Mouse (Mus musculus) T-helper 2 cell (primary cell): ENCODE measurements around the gene Obp2b.

Experiments
- in situ Hi-C: fragments of 300-600 bp; cut with MboI, MseI; formaldehyde crosslinking; loops from one replicate; pipeline ENCODE4 v1.15.1; 2025; ENCODE audit warnings: high pct_unique_total_duplicates

Obp2b gene

DNA sequence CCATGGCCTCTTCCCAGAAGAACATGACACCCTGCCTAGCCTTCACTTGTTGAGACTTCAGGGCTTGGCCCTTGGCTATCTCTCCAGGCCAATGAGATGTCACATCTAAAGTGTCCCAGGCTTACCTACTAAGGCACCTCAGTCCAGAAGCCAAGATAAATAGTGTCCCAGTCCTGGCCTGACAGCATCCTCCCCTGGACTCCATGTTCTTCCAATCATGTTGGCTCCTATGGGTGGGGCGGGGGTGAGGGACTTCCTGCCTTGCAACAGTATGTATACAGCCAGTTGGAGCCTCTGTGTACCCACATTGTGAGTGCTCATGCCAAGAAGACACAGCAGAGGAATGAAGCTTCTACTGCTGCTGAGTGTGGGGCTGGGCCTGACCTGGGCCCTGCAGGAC lies 39.9 kb downstream of the Obp2b start, which contains the start of gene Lcn11:
TSS of gene Lcn11 (plus strand) at position 301 of the 400 bp plus-strand sequence.
- in situ Hi-C loops = no loop called here

DNA sequence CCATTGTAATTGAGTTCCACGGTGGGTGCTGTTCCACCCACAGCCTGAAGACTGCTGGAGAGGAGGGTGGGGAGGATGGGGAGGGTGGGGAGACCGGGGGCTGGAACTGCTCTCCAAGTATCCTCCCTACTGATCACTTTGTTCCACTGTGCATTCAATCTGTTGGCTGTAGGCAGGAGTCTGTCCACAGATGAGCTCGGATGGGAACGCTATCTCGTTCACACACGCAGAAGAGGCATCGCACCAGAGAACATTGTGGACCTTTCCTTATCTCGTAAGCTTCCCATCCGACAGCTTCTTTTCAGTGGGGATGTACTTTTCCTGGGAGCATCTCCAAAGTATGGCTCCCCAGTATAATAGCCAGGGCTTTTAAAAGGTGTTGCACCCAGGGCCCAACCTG lies 42.3 kb downstream of the Obp2b start:
- in situ Hi-C loops = no loop called here

DNA sequence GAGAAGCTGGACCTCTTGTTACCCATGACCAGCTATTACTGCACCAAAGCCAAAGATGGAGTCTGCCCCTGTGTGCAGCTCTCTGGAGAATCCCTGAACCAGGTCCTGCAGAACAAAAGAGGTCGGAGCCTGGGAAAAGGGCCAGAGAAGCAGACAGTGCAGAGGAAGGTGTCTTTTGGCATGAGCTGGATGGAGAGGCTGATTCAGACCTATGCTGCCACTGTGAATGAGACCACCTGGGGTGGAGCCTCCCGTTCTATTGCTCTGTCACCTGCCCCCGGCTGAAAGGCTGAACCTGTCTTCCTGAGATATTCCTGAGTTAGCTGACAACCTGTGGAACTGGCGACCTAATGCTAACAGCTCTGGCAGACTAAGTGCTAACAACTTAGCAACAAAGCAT lies 44.1 kb downstream of the Obp2b start:
- in situ Hi-C loops = no loop called here

DNA sequence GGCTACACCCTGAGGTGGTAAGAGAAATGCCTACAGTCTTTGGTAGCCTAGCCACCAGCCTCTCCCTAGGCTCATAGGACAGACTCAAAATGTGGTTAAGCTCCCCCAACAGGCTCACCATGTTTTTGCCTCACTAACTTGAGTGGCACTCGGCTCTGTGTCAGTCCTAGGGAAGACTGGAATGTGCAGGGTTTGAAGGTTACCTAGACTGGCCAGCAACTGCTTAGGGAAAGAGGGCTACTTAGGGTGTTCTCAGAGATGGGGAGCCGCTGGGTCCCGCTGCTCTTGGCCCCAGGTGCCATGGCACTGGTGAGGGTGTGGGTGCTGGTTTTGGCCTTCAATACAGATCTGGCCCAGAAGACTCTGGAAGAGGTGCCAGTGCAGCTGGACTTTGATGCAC lies 45.1 kb downstream of the Obp2b start, which contains the start of gene Gm13539:
TSS of gene Gm13539 (plus strand) at position 301 of the 400 bp plus-strand sequence.
- in situ Hi-C loops = no loop called here

DNA sequence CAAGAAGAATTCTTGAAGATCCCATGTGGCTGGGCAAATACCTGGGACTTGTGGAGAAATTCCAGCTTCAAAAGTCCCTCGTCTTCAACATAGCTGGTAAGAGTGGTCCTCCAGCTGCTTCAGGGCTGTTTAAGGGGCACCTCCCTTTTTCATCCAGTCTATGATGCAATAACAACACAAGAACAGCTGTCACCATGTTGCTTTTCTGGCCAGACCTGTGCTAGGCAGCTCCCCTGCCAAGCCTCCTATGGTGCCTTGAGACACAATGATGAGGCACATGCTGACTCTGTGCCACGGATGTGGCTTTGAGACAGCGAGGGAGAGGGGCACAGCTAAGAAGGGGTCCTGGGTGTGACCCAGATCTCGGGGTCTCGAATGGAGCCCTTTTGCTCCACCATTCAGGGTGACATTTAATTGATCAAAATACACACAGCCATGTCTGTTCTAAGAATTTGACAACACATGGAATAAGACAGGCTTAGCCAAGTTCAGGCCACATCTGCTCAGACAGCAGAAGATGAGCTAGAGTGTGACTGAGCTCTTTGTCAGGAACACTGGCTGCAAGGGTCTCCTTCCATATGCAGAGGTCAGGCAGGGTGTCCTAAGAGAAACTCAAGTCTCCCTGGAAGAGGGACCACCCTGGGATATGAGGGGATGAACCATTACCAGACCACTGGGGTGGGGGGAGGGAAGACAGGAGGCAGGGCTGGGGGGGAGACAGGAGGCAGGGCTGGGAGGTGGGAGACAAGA lies 48.9 kb downstream of the Obp2b start:
- in situ Hi-C loops = no loop called here

DNA sequence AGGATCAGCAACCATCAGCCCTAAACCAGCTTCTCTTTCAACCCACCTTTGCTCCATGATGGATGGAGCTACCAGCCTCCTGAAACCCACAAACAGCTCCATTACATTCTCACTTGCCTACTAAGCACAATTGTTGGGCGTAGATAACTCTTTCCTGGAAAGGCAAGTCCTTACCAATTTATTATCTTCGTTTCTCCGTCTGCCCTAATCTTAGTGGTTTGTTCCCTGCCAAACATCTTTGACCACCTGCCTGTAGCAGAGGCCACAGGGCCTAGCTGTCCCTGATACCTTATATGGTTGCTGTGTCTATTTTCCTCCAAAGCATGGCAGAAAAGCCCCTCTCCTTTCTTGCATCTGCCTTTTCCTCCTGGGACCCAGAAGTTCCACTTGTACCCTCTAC lies 52.3 kb downstream of the Obp2b start:
- in situ Hi-C loops = no loop called here
